Mouse (Mus musculus) megakaryocyte, embryonic 14.5 days (primary cell): ENCODE results near the gene Neurod2.

Experiments used
- FLI1 ChIP-seq: IDR thresholded peaks from 2 replicates; pipeline ENCODE4 v1.6.1; 2012; ENCODE audit warnings: low read length, inconsistent platforms, mixed read lengths
- GATA1 ChIP-seq: IDR thresholded peaks from 3 replicates; pipeline ENCODE4 v1.6.1; 2012; ENCODE audit warnings: mixed read lengths, low read length, inconsistent platforms, borderline replicate concordance

DNA sequence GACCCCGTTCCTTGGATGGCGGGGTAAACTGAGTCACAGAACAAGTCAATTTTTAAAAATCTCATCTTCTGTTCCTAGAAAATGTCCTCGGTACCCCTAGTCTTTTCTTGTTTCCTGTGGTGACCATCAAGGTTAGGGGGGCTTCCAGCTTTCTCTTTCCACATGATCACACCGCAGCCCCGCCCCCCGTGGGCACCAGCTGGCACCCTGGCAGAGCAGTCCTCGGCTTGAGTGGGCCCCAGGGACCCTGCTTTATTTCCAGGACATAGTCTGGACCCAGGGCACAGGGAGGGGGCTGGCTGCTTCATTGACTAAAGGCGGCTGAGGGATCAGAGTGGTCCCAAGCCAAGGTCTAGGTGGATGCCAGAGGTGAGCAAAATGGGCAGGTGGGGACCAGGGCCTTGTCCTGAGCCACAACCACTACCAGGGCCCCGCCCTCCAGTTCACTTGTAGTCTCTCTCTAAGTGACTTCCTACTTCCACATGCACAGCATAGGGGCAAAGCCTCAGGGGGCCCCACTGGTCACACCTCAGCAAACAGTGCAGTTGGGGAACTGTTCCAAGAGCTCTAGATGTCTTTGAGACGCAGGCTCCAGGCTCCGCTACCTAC lies 10.3 kb upstream of the Neurod2 start:
- TF ChIP-seq FLI1 (no peak), GATA1 (no peak)
